Mouse (Mus musculus) MEL (cell line): ENCODE measurements around the gene 1700025G04Rik. TPM values are rescaled to one million over a fixed set of nuclear protein-coding genes. Genes with fewer than 3 reads are reported as not detected.

Source experiments
- DNase-seq: peaks from one replicate; pipeline ENCODE4 v3.0.0; 2011; ENCODE audit warnings: low read depth, low spot score
- H3K27ac ChIP-seq: 2 replicates; pipeline ENCODE4 v1.5.1; 2012; ENCODE audit warnings: low read depth, mild to moderate bottlenecking, control low read depth, low read length, moderate library complexity; ENCODE audit not compliant: control insufficient read depth
- H3K27me3 ChIP-seq, 2 experiments: fragments of 150-350 bp in 1 of 2; sonication (generic) in 1 of 2; 2 replicates each; pipeline ENCODE4 v1.6.1; 2012; ENCODE audit warnings: low read length in 2 of 2, mild to moderate bottlenecking in 2 of 2, improper control_type of control experiment in 1 of 2, moderate library complexity in 1 of 2; ENCODE audit not compliant: insufficient read depth in 2 of 2, control insufficient read depth in 1 of 2
- H3K36me3 ChIP-seq, 2 experiments: 2 replicates each; pipeline ENCODE4 v1.6.1; 2012 to 2014; ENCODE audit warnings: low read length in 2 of 2, improper control_type of control experiment in 1 of 2, inconsistent platforms in 1 of 2, mild to moderate bottlenecking in 1 of 2; ENCODE audit not compliant: insufficient read depth in 2 of 2, control insufficient read depth in 1 of 2
- H3K4me1 ChIP-seq, 2 experiments: fragments of 150-350 bp in 1 of 2; sonication (generic) in 1 of 2; 2 replicates each; pipeline ENCODE4 v1.6.1; 2012; ENCODE audit warnings: low read length in 2 of 2, improper control_type of control experiment in 1 of 2, mild to moderate bottlenecking in 1 of 2; ENCODE audit not compliant: insufficient read depth in 2 of 2, control insufficient read depth in 1 of 2
- H3K4me3 ChIP-seq, 2 experiments: fragments of 150-350 bp in 1 of 2; sonication (generic) in 1 of 2; 2 replicates each; pipeline ENCODE4 v1.5.1; 2012; ENCODE audit warnings: low read depth in 2 of 2, low read length in 2 of 2, mild to moderate bottlenecking in 2 of 2, moderate library complexity in 2 of 2, control low read depth in 1 of 2, improper control_type of control experiment in 1 of 2; ENCODE audit not compliant: control insufficient read depth in 1 of 2, insufficient read depth in 1 of 2
- H3K79me2 ChIP-seq: 2 replicates; pipeline ENCODE4 v1.6.1; 2012; ENCODE audit warnings: mild to moderate bottlenecking, low read length, moderate library complexity; ENCODE audit not compliant: control insufficient read depth, poor library complexity, insufficient read depth
- H3K9ac ChIP-seq: 2 replicates; pipeline ENCODE4 v1.6.1; 2012; ENCODE audit warnings: low read depth, mild to moderate bottlenecking, control low read depth, low read length, moderate library complexity; ENCODE audit not compliant: control insufficient read depth, poor library complexity, severe bottlenecking
- H3K9me3 ChIP-seq: fragments of 150-350 bp; sonication (generic); replicated peaks from 2 replicates; pipeline ENCODE4 v1.6.1; 2012; ENCODE audit warnings: mild to moderate bottlenecking, low read length, improper control_type of control experiment, moderate library complexity; ENCODE audit not compliant: insufficient read depth
- CHD1 ChIP-seq: IDR thresholded peaks from 2 replicates; pipeline ENCODE4 v1.6.1; 2012; ENCODE audit warnings: low read depth, mild to moderate bottlenecking, inconsistent platforms, low read length, improper control_type of control experiment
- CTCF ChIP-seq, 3 experiments: IDR thresholded peaks in 2 of 3; conservative IDR thresholded peaks in 1 of 3; 2 replicates each; pipeline ENCODE4 v1.5.1; 2011 to 2012; ENCODE audit warnings: low read length in 3 of 3, low read depth in 2 of 3, mild to moderate bottlenecking in 2 of 3, improper control_type of control experiment in 1 of 3, inconsistent platforms in 1 of 3, mixed read lengths in 1 of 3, moderate library complexity in 1 of 3; ENCODE audit not compliant: control insufficient read depth in 1 of 3, insufficient read depth in 1 of 3, poor library complexity in 1 of 3, severe bottlenecking in 1 of 3
- E2F4 ChIP-seq: IDR thresholded peaks from 2 replicates; pipeline ENCODE4 v1.6.1; 2011; ENCODE audit warnings: low read depth, low read length, improper control_type of control experiment, borderline replicate concordance
- ELF1 ChIP-seq: IDR thresholded peaks from 2 replicates; pipeline ENCODE4 v1.6.1; 2014; ENCODE audit warnings: low read depth, mild to moderate bottlenecking, inconsistent platforms, low read length, improper control_type of control experiment, moderate library complexity
- EP300 ChIP-seq, 2 experiments: IDR thresholded peaks; 2 replicates each; pipeline ENCODE4 v1.6.1; 2011; ENCODE audit warnings: improper control_type of control experiment in 2 of 2, low read length in 2 of 2, low read depth in 1 of 2, mild to moderate bottlenecking in 1 of 2
- ETS1 ChIP-seq: IDR thresholded peaks from 2 replicates; pipeline ENCODE4 v1.6.1; 2012; ENCODE audit warnings: low read depth, mild to moderate bottlenecking, inconsistent platforms, low read length, improper control_type of control experiment, moderate library complexity
- GATA1 ChIP-seq: IDR thresholded peaks from 2 replicates; pipeline ENCODE4 v1.6.1; 2011; ENCODE audit warnings: low read depth, low read length, improper control_type of control experiment
- HCFC1 ChIP-seq: IDR thresholded peaks from 2 replicates; pipeline ENCODE4 v1.6.1; 2012; ENCODE audit warnings: low read depth, mild to moderate bottlenecking, inconsistent platforms, low read length, improper control_type of control experiment, moderate library complexity
- JUND ChIP-seq: IDR thresholded peaks from 2 replicates; pipeline ENCODE4 v1.6.1; 2011; ENCODE audit warnings: low read depth, mild to moderate bottlenecking, improper control_type of control experiment, low read length
- MAFK ChIP-seq: IDR thresholded peaks from 2 replicates; pipeline ENCODE4 v1.6.1; 2011; ENCODE audit warnings: low read depth, mild to moderate bottlenecking, low read length, improper control_type of control experiment, borderline replicate concordance
- MXI1 ChIP-seq: IDR thresholded peaks from 2 replicates; pipeline ENCODE4 v1.6.1; 2011; ENCODE audit warnings: mild to moderate bottlenecking, low read depth, low read length, improper control_type of control experiment
- MYB ChIP-seq: IDR thresholded peaks from 2 replicates; pipeline ENCODE4 v1.6.1; 2011; ENCODE audit warnings: mild to moderate bottlenecking, low read depth, low read length, improper control_type of control experiment
- MYC ChIP-seq: IDR thresholded peaks from 2 replicates; pipeline ENCODE4 v1.6.1; 2011; ENCODE audit warnings: low read depth, mild to moderate bottlenecking, low read length, improper control_type of control experiment, moderate library complexity
- NELFE ChIP-seq: IDR thresholded peaks from 2 replicates; pipeline ENCODE4 v1.6.1; 2011; ENCODE audit warnings: low read depth, low read length, improper control_type of control experiment
- NRF1 ChIP-seq: IDR thresholded peaks from 2 replicates; pipeline ENCODE4 v1.6.1; 2014; ENCODE audit warnings: low read depth, mild to moderate bottlenecking, inconsistent platforms, low read length, improper control_type of control experiment, moderate library complexity; ENCODE audit not compliant: poor library complexity, insufficient read depth, severe bottlenecking
- POLR2A ChIP-seq, 2 experiments: IDR thresholded peaks; 2 replicates each; pipeline ENCODE4 v1.6.1; 2011 to 2012; ENCODE audit warnings: low read length in 2 of 2, mild to moderate bottlenecking in 2 of 2, control low read depth in 1 of 2, improper control_type of control experiment in 1 of 2, low read depth in 1 of 2, moderate library complexity in 1 of 2; ENCODE audit not compliant: control insufficient read depth in 1 of 2, insufficient read depth in 1 of 2, poor library complexity in 1 of 2
- POLR2AphosphoS2 ChIP-seq: IDR thresholded peaks from 2 replicates; pipeline ENCODE4 v1.6.1; 2011; ENCODE audit warnings: low read length, improper control_type of control experiment
- RAD21 ChIP-seq: IDR thresholded peaks from 2 replicates; pipeline ENCODE4 v1.6.1; 2011; ENCODE audit warnings: mild to moderate bottlenecking, low read depth, low read length, improper control_type of control experiment
- RCOR1 ChIP-seq: IDR thresholded peaks from 2 replicates; pipeline ENCODE4 v1.6.1; 2012; ENCODE audit warnings: low read depth, mild to moderate bottlenecking, inconsistent platforms, low read length, improper control_type of control experiment
- TAL1 ChIP-seq: IDR thresholded peaks from 2 replicates; pipeline ENCODE4 v1.6.1; 2012; ENCODE audit warnings: mild to moderate bottlenecking, inconsistent platforms, low read length, moderate library complexity, mixed read lengths
- TCF12 ChIP-seq: IDR thresholded peaks from 2 replicates; pipeline ENCODE4 v1.6.1; 2014; ENCODE audit warnings: low read depth, mild to moderate bottlenecking, inconsistent platforms, low read length, improper control_type of control experiment, moderate library complexity
- USF1 ChIP-seq: IDR thresholded peaks from 2 replicates; pipeline ENCODE4 v1.6.1; 2014; ENCODE audit warnings: low read depth, mild to moderate bottlenecking, inconsistent platforms, low read length, improper control_type of control experiment, moderate library complexity
- USF2 ChIP-seq, 2 experiments: IDR thresholded peaks; 2 replicates each; pipeline ENCODE4 v1.6.1; 2011 to 2012; ENCODE audit warnings: improper control_type of control experiment in 2 of 2, low read length in 2 of 2, borderline replicate concordance in 1 of 2, inconsistent platforms in 1 of 2, low read depth in 1 of 2, mild to moderate bottlenecking in 1 of 2; ENCODE audit not compliant: insufficient read depth in 1 of 2
- ZC3H11A ChIP-seq: IDR thresholded peaks from 2 replicates; pipeline ENCODE4 v1.6.1; 2012; ENCODE audit warnings: low read depth, mild to moderate bottlenecking, inconsistent platforms, low read length, improper control_type of control experiment
- ZMIZ1 ChIP-seq: IDR thresholded peaks from 2 replicates; pipeline ENCODE4 v1.6.1; 2012; ENCODE audit warnings: low read depth, mild to moderate bottlenecking, inconsistent platforms, low read length, improper control_type of control experiment, moderate library complexity
- ZNF384 ChIP-seq: IDR thresholded peaks from 2 replicates; pipeline ENCODE4 v1.6.1; 2012; ENCODE audit warnings: low read depth, mild to moderate bottlenecking, inconsistent platforms, low read length, improper control_type of control experiment
- polyA plus RNA-seq, 2 experiments: library from polyadenylated mRNA; stranded (reverse) in 1 of 2; unstranded in 1 of 2; fragments of >175 nt in 1 of 2; fragments of >200 nt in 1 of 2; gene quantifications; 2 replicates each; pipeline versions ENCODE4 v1.2.1 to v1.2.4; 2012; ENCODE audit warnings: low replicate concordance in 2 of 2, low read depth in 1 of 2; ENCODE audit not compliant: insufficient read length in 2 of 2, insufficient read depth in 1 of 2, missing spikeins in 1 of 2
- total RNA-seq: library from RNA; depleted of rRNA; stranded (reverse); fragments of 300-350 nt; gene quantifications from 2 replicates; pipeline ENCODE4 v1.2.3, GENCODE M21; 2012

Gene 1700025G04Rik
- total and polyA plus RNA-seq, 3 experiments = 0.04 to 0.91 TPM; not detected in 1

- H3K79me2 ChIP-seq = no peaks in the 10 kb centered on the region
- H3K9me3 ChIP-seq = no peaks in the 10 kb centered on the region
- TF ChIP-seq ELF1 = no peak
- TF ChIP-seq ETS1 = no peak
- no peak for TF ChIP-seq MXI1
- no peak for TF ChIP-seq RAD21
- TF ChIP-seq HCFC1 = no peak
- no peak for TF ChIP-seq EP300 (IDR thresholded peaks at IDR 0.05; ENCODE audit: low read depth in 1 of 2, low read length in 2 of 2)
- no peak for TF ChIP-seq MAFK
- no peak for TF ChIP-seq NELFE
- no peak for TF ChIP-seq USF2 (IDR thresholded peaks at IDR 0.05; ENCODE audit: borderline replicate concordance in 1 of 2, insufficient read depth in 1 of 2, low read depth in 1 of 2, low read length in 2 of 2)
- TF ChIP-seq GATA1 = no peak
- no peak for TF ChIP-seq ZMIZ1
- TF ChIP-seq MYB = no peak
- TF ChIP-seq USF1 = no peak
- TF ChIP-seq TCF12 = no peak
- no peak for TF ChIP-seq MYC
- no peak for TF ChIP-seq ZC3H11A
- TF ChIP-seq POLR2AphosphoS2 = no peak
- no peak overlapping the region for H3K4me3 ChIP-seq
- H3K4me1 ChIP-seq = peaks cover 21 to 33% of the 10 kb centered on the region in 2 experiments
- H3K36me3 ChIP-seq = peaks cover 0 to 22% of the 10 kb centered on the region in 2 experiments; a peak in 2 of 4 replicates
- no peak overlapping the region for H3K27ac ChIP-seq
- DNase-seq = no peak
- no peak overlapping the region for H3K9ac ChIP-seq
- H3K27me3 ChIP-seq = no peaks in the 10 kb centered on the region
Measured at GRCm38 (mm10) chr1:151939510-151939909, 150.4 kb downstream of the 1700025G04Rik start.

- no peaks in the 10 kb centered on the region for H3K4me1 ChIP-seq
- TF ChIP-seq JUND = no peak
- no peak for TF ChIP-seq RCOR1
- no peak for TF ChIP-seq POLR2A (IDR thresholded peaks at IDR 0.05; ENCODE audit: control insufficient read depth in 1 of 2, insufficient read depth in 1 of 2, low read depth in 1 of 2, low read length in 2 of 2, poor library complexity in 1 of 2)
- no peak for TF ChIP-seq CHD1
- TF ChIP-seq CTCF (IDR thresholded peaks at IDR 0.05 in 2 of 3, conservative IDR thresholded peaks at IDR 0.05 in 1 of 3; ENCODE audit: control insufficient read depth in 1 of 3, insufficient read depth in 1 of 3, low read depth in 2 of 3, low read length in 3 of 3, poor library complexity in 1 of 3, severe bottlenecking in 1 of 3) = no peak
- no peak for TF ChIP-seq POLR2AphosphoS2
- TF ChIP-seq E2F4 = no peak
- no peak for TF ChIP-seq ZNF384
- no peak for TF ChIP-seq NRF1
- no peak for TF ChIP-seq ELF1
- no peak for TF ChIP-seq TAL1
- TF ChIP-seq MXI1 = no peak
- TF ChIP-seq, all 39 proteins: peak for 0
- no peak for DNase-seq
Measured at GRCm38 (mm10) chr1:151933605-151934004, 156.3 kb downstream of the 1700025G04Rik start.

More at GRCm38 (mm10) chr1:151933605-151934004, 156.3 kb downstream of the 1700025G04Rik start:
- H3K27ac ChIP-seq = no peak overlapping the region
- H3K36me3 ChIP-seq = no peaks in the 10 kb centered on the region
- no peaks in the 10 kb centered on the region for H3K79me2 ChIP-seq
- no peaks in the 10 kb centered on the region for H3K9me3 ChIP-seq
- H3K27me3 ChIP-seq = 0 out of 4 replicates have a peak, but pooled peaks cover 0 to 1% of the 10 kb centered on the region in 2 experiments
- no peak overlapping the region for H3K4me3 ChIP-seq
- no peak overlapping the region for H3K9ac ChIP-seq
